Mouse (Mus musculus): Measurements from ENCODE around the gene Treml1. TPM values are rescaled to one million over a fixed set of nuclear protein-coding genes. Genes with fewer than 3 reads are reported as not detected.
A peak's percentile ranks its signal among the peaks of the same experiment; 100 is the strongest.

Gene Treml1
- polyA plus RNA-seq, 1 experiment from 2014 or later, result not detected

- DNase-seq (ENCODE audit: low spot score), result no peak
- no peak for ATAC-seq (ENCODE audit: low FRiP score, low TSS enrichment)
These were observed 29.7 kb downstream of the Treml1 start for GRCm38 (mm10) chr17:48389442-48389841.

GRCm38 (mm10) chr17:48391446-48391845, 31.7 kb downstream of the Treml1 start:
- Histone ChIP-seq H3K27me3 (ENCODE audit: control insufficient read depth, insufficient read depth, low read length) (no peaks in the 10 kb centered on the region), H3K4me1 (replicated peaks; ENCODE audit: control insufficient read depth, insufficient read depth) (no peaks in the 10 kb centered on the region), H3K4me2 (replicated peaks; ENCODE audit: low read depth) (no peak overlapping the region), H3K9me3 (ENCODE audit: control insufficient read depth, low read length) (no peaks in the 10 kb centered on the region), H3K36me3 (ENCODE audit: control insufficient read depth, insufficient read depth, low read length) (peaks cover 45% of the 10 kb centered on the region; the same call in 1 of the 2 replicates), H3K27ac (replicated peaks) (no peak overlapping the region), H3K4me3 (ENCODE audit: low read depth, low read length) (no peak overlapping the region), H3K9ac (ENCODE audit: low read length) (no peak overlapping the region)
- no peak for TF ChIP-seq CTCF (IDR thresholded peaks at IDR 0.05; ENCODE audit: low read depth)
- TF ChIP-seq EP300 (optimal IDR thresholded peaks at IDR 0.05), result no peak
- DNase-seq (ENCODE audit: low spot score) (no peak), ATAC-seq (ENCODE audit: low FRiP score, low TSS enrichment) (no peak)
- 90% methylated on average over 5 of the region's 5 CpGs for WGBS

More at GRCm38 (mm10) chr17:48389442-48389841, 29.7 kb downstream of the Treml1 start:
- TF ChIP-seq CTCF (IDR thresholded peaks at IDR 0.05; ENCODE audit: low read depth) (no peak), EP300 (optimal IDR thresholded peaks at IDR 0.05) (no peak)
- 87% methylated on average over 5 of the region's 5 CpGs for WGBS
- Histone ChIP-seq H3K36me3 (ENCODE audit: control insufficient read depth, insufficient read depth, low read length) (peaks cover 41% of the 10 kb centered on the region; the same call in 1 of the 2 replicates), H3K9ac (ENCODE audit: low read length) (no peak overlapping the region), H3K27ac (replicated peaks) (no peak overlapping the region), H3K4me3 (ENCODE audit: low read depth, low read length) (no peak overlapping the region), H3K27me3 (ENCODE audit: control insufficient read depth, insufficient read depth, low read length) (no peaks in the 10 kb centered on the region), H3K4me2 (replicated peaks; ENCODE audit: low read depth) (no peak overlapping the region), H3K9me3 (ENCODE audit: control insufficient read depth, low read length) (no peaks in the 10 kb centered on the region), H3K4me1 (replicated peaks; ENCODE audit: control insufficient read depth, insufficient read depth) (no peaks in the 10 kb centered on the region)

DNA sequence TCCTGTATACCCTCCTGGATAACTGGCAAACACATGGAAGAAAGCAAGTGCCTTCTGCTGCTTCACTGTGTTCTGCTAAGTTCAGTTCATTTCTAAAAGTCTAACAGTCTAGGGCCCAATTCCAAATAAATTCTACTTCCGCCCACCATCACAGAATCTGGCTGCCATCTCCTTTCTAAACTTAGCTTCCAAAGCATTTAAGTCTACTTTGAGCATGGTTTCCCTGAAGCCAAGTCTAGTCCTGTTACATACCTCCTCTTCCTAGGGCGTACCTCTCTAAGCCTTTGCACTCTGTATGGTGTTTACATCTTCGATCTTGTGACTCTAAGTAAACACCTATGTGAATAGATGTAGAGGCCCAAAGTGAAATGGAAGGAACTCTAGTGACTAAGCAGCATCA, 32.9 kb downstream of the Treml1 start:
- Histone ChIP-seq H3K36me3 (ENCODE audit: control insufficient read depth, insufficient read depth, low read length) (peaks cover 42% of the 10 kb centered on the region; the same call in 1 of the 2 replicates), H3K9me3 (ENCODE audit: control insufficient read depth, low read length) (no peaks in the 10 kb centered on the region), H3K27me3 (ENCODE audit: control insufficient read depth, insufficient read depth, low read length) (no peaks in the 10 kb centered on the region), H3K4me3 (ENCODE audit: low read depth, low read length) (no peak overlapping the region), H3K4me1 (replicated peaks; ENCODE audit: control insufficient read depth, insufficient read depth) (no peaks in the 10 kb centered on the region), H3K27ac (replicated peaks) (no peak overlapping the region), H3K9ac (ENCODE audit: low read length) (no peak overlapping the region), H3K4me2 (replicated peaks; ENCODE audit: low read depth) (no peak overlapping the region)
- ATAC-seq (ENCODE audit: low FRiP score, low TSS enrichment) (no peak), DNase-seq (ENCODE audit: low spot score) (no peak)
- TF ChIP-seq EP300 (optimal IDR thresholded peaks at IDR 0.05) (no peak), CTCF (IDR thresholded peaks at IDR 0.05; ENCODE audit: low read depth) (no peak)
- WGBS, result 75% methylated on average over 3 of the region's 3 CpGs

GRCm38 (mm10) chr17:48401710-48402109, 42.0 kb downstream of the Treml1 start:
- H3K36me3 ChIP-seq (ENCODE audit: control insufficient read depth, insufficient read depth, low read length), result peaks cover 13% of the 10 kb centered on the region
- no peaks in the 10 kb centered on the region for H3K4me1 ChIP-seq (replicated peaks; ENCODE audit: control insufficient read depth, insufficient read depth)
- DNase-seq (ENCODE audit: low spot score) (no peak), ATAC-seq (ENCODE audit: low FRiP score, low TSS enrichment) (no peak)
- WGBS, result 81% methylated on average over 4 of the region's 4 CpGs
- H3K4me3 ChIP-seq (ENCODE audit: low read depth, low read length), result no peak overlapping the region
- H3K27ac ChIP-seq (replicated peaks), result no peak overlapping the region
- TF ChIP-seq CTCF (IDR thresholded peaks at IDR 0.05; ENCODE audit: low read depth), result no peak
- no peak for TF ChIP-seq EP300 (optimal IDR thresholded peaks at IDR 0.05)
- no peaks in the 10 kb centered on the region for H3K27me3 ChIP-seq (ENCODE audit: control insufficient read depth, insufficient read depth, low read length)
- H3K4me2 ChIP-seq (replicated peaks; ENCODE audit: low read depth), result no peak overlapping the region
- no peak overlapping the region for H3K9ac ChIP-seq (ENCODE audit: low read length)
- no peaks in the 10 kb centered on the region for H3K9me3 ChIP-seq (ENCODE audit: control insufficient read depth, low read length)

GRCm38 (mm10) chr17:48402751-48403150, 43.0 kb downstream of the Treml1 start:
- Histone ChIP-seq H3K9me3 (ENCODE audit: control insufficient read depth, low read length) (no peaks in the 10 kb centered on the region), H3K36me3 (ENCODE audit: control insufficient read depth, insufficient read depth, low read length) (peaks cover 13% of the 10 kb centered on the region), H3K27me3 (ENCODE audit: control insufficient read depth, insufficient read depth, low read length) (no peaks in the 10 kb centered on the region), H3K4me1 (replicated peaks; ENCODE audit: control insufficient read depth, insufficient read depth) (no peaks in the 10 kb centered on the region), H3K4me2 (replicated peaks; ENCODE audit: low read depth) (no peak overlapping the region), H3K27ac (replicated peaks) (no peak overlapping the region), H3K4me3 (ENCODE audit: low read depth, low read length) (no peak overlapping the region), H3K9ac (ENCODE audit: low read length) (no peak overlapping the region)
- TF ChIP-seq EP300 (optimal IDR thresholded peaks at IDR 0.05) (no peak), CTCF (IDR thresholded peaks at IDR 0.05; ENCODE audit: low read depth) (no peak)
- ATAC-seq (ENCODE audit: low FRiP score, low TSS enrichment), result no peak
- DNase-seq (ENCODE audit: low spot score), result no peak
- 86% methylated on average over 3 of the region's 3 CpGs for WGBS

DNA sequence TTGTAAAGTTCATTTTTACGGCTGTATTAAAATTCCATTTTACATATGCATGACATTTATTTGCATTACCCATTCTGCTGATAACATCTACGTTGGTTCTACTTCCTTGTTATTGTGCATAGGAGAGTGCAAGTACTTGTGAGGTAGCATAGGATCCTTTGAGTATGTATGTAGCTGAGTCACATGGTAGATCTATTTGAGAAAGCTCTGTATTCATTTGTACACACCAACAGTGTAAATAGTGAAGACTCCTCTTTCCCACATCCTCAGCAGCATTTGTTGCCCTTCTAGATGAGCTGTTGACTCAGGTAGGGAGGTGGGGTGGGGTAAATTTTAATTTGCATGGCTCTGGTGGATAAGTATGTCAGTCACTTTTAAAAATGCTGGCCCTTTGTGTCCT, 44.1 kb downstream of the Treml1 start:
- Histone ChIP-seq H3K4me2 (replicated peaks; ENCODE audit: low read depth) (no peak overlapping the region), H3K9ac (ENCODE audit: low read length) (no peak overlapping the region), H3K4me1 (replicated peaks; ENCODE audit: control insufficient read depth, insufficient read depth) (no peaks in the 10 kb centered on the region), H3K27me3 (ENCODE audit: control insufficient read depth, insufficient read depth, low read length) (no peaks in the 10 kb centered on the region), H3K27ac (replicated peaks) (no peak overlapping the region), H3K4me3 (ENCODE audit: low read depth, low read length) (no peak overlapping the region), H3K36me3 (ENCODE audit: control insufficient read depth, insufficient read depth, low read length) (peaks cover 6% of the 10 kb centered on the region), H3K9me3 (ENCODE audit: control insufficient read depth, low read length) (no peaks in the 10 kb centered on the region)
- TF ChIP-seq CTCF (IDR thresholded peaks at IDR 0.05; ENCODE audit: low read depth), result no peak
- TF ChIP-seq EP300 (optimal IDR thresholded peaks at IDR 0.05), result no peak
- WGBS, result 67% methylated on average over 2 of the region's 2 CpGs
- ATAC-seq (ENCODE audit: low FRiP score, low TSS enrichment) (peak; percentile 76), DNase-seq (ENCODE audit: low spot score) (no peak)

Measured in stomach, postnatal 0 days (tissue).